Mouse (Mus musculus) embryonic facial prominence, embryonic 11.5 days (tissue): ENCODE data around the gene Tmem95. TPM values are rescaled to one million over a fixed set of nuclear protein-coding genes. Genes with fewer than 3 reads are reported as not detected.
"Not testable (repeated sequence)": the region's sequence is repeated elsewhere in the genome, so short reads cannot be mapped to it uniquely, and the experiment has no call there.

Experiments
- ATAC-seq: fragments of 200-750 bp; cut with Nextera tagmentation; replicated peaks from 2 replicates; pipeline ENCODE4 v1.8.0; 2017; ENCODE audit warnings: low read depth; ENCODE audit not compliant: insufficient number of reproducible peaks, low FRiP score, low TSS enrichment
- DNase-seq: peaks from one replicate; pipeline ENCODE4 v3.0.0-alpha.2; 2015; ENCODE audit warnings: low spot score
- H3K27ac ChIP-seq: fragments of 300-500 bp; sonication (generic); replicated peaks from 2 replicates; pipeline ENCODE4 v1.5.1; 2014; ENCODE audit warnings: mild to moderate bottlenecking, low read depth, low read length, control low read depth
- H3K27me3 ChIP-seq: fragments of 300-500 bp; sonication (generic); 2 replicates; pipeline ENCODE4 v1.6.1; 2014; ENCODE audit warnings: mild to moderate bottlenecking, low read length, moderate library complexity, mixed read lengths; ENCODE audit not compliant: control insufficient read depth, insufficient read depth
- H3K36me3 ChIP-seq: fragments of 300-500 bp; sonication (generic); replicated peaks from 2 replicates; pipeline ENCODE4 v1.6.1; 2014; ENCODE audit warnings: low read depth, mild to moderate bottlenecking, low read length, moderate library complexity, mixed read lengths; ENCODE audit not compliant: control insufficient read depth, insufficient read depth
- H3K4me1 ChIP-seq: fragments of 300-500 bp; sonication (generic); 2 replicates; pipeline ENCODE4 v1.6.1; 2014; ENCODE audit warnings: low read length, mixed read lengths; ENCODE audit not compliant: control insufficient read depth, insufficient read depth
- H3K4me2 ChIP-seq: fragments of 300-500 bp; sonication (generic); 2 replicates; pipeline ENCODE4 v1.6.1; 2014; ENCODE audit warnings: low read depth, mild to moderate bottlenecking, control low read depth, low read length, moderate library complexity
- H3K4me3 ChIP-seq: fragments of 300-500 bp; sonication (generic); 2 replicates; pipeline ENCODE4 v1.5.1; 2014; ENCODE audit warnings: low read depth, low read length, control low read depth
- H3K9ac ChIP-seq: fragments of 300-500 bp; sonication (generic); replicated peaks from 2 replicates; pipeline ENCODE4 v1.6.1; 2014; ENCODE audit warnings: mild to moderate bottlenecking, control low read depth, low read length
- H3K9me3 ChIP-seq: fragments of 300-500 bp; sonication (generic); replicated peaks from 2 replicates; pipeline ENCODE4 v1.6.1; 2016; ENCODE audit warnings: mild to moderate bottlenecking, low read length, inconsistent platforms, mixed read lengths; ENCODE audit not compliant: control insufficient read depth
- WGBS: fragments of 180-500 bp; shearing (Covaris S2); extraction: QIAGEN DNeasy Blood & Tissue Kit; methylation state at CpG from one replicate; pipeline ENCODE4 v1.1.7; 2014; 5-methylcytosine and 5-hydroxymethylcytosine counted together
- polyA plus RNA-seq: library from polyadenylated mRNA; unstranded; fragments of >200 nt; fragmentation: Nextera tagmentation; extraction: Ambion mirVana; gene quantifications from 2 replicates; pipeline ENCODE4 v1.2.1, GENCODE M21; 2014

The Tmem95 gene
- polyA plus RNA-seq, 1 experiment from 2014 or later, result not detected

GRCm38 (mm10) chr11:69876186-69876585 lies 1.6 kb downstream of the Tmem95 start:
- peaks cover 3% of the 10 kb centered on the region; the same call in 1 of the 2 replicates for H3K4me1 ChIP-seq
- H3K4me3 ChIP-seq, result no peak overlapping the region
- H3K9me3 ChIP-seq, result no peaks in the 10 kb centered on the region
- ATAC-seq, result no peak
- no peak overlapping the region; the same call in 1 of the 2 replicates for H3K27ac ChIP-seq
- no peak overlapping the region for H3K4me2 ChIP-seq
- no peak overlapping the region; the same call in 1 of the 2 replicates for H3K9ac ChIP-seq
- 55% methylated on average over 7 of the region's 7 CpGs for WGBS
- no peaks in the 10 kb centered on the region for H3K27me3 ChIP-seq
- H3K36me3 ChIP-seq, result no peaks in the 10 kb centered on the region
- no peak for DNase-seq

- no peaks in the 10 kb centered on the region for H3K9me3 ChIP-seq
- no peak overlapping the region for H3K9ac ChIP-seq
- H3K27me3 ChIP-seq, result no peaks in the 10 kb centered on the region
- DNase-seq, result no peak
- no peak overlapping the region for H3K27ac ChIP-seq
- H3K4me1 ChIP-seq, result peaks cover 3% of the 10 kb centered on the region; the same call in 1 of the 2 replicates
- 91% methylated on average over 4 of the region's 4 CpGs for WGBS
- H3K4me2 ChIP-seq, result no peak overlapping the region
- ATAC-seq, result no peak
- no peaks in the 10 kb centered on the region for H3K36me3 ChIP-seq
- no peak overlapping the region for H3K4me3 ChIP-seq
Observed at GRCm38 (mm10) chr11:69872451-69872850, 5.4 kb downstream of the Tmem95 start.

GRCm38 (mm10) chr11:69871822-69872221 lies 6.0 kb downstream of the Tmem95 start:
- Histone ChIP-seq H3K9ac (no peak overlapping the region), H3K4me3 (no peak overlapping the region), H3K36me3 (no peaks in the 10 kb centered on the region), H3K27me3 (no peaks in the 10 kb centered on the region), H3K4me2 (no peak overlapping the region), H3K9me3 (no peaks in the 10 kb centered on the region), H3K27ac (no peak overlapping the region), H3K4me1 (no peaks in the 10 kb centered on the region)
- 83% methylated on average over 7 of the region's 7 CpGs for whole genome bisulfite sequencing
- no peak for ATAC-seq
- DNase-seq, result no peak

GRCm38 (mm10) chr11:69870289-69871069 lies 7.3 kb downstream of the Tmem95 start:
- Histone ChIP-seq H3K9ac (no peak overlapping the region), H3K36me3 (no peaks in the 10 kb centered on the region), H3K27me3 (no peaks in the 10 kb centered on the region), H3K27ac (no peak overlapping the region), H3K4me1 (no peaks in the 10 kb centered on the region), H3K9me3 (no peaks in the 10 kb centered on the region), H3K4me3 (no peak overlapping the region), H3K4me2 (no peak overlapping the region)
- 82% methylated on average over 2 of the region's 2 CpGs for WGBS
- no peak for ATAC-seq
- DNase-seq, result no peak

- Histone ChIP-seq H3K9ac (no peak overlapping the region), H3K36me3 (no peaks in the 10 kb centered on the region), H3K4me3 (no peak overlapping the region), H3K27ac (no peak overlapping the region), H3K4me1 (no peaks in the 10 kb centered on the region), H3K4me2 (no peak overlapping the region), H3K27me3 (no peaks in the 10 kb centered on the region), H3K9me3 (no peaks in the 10 kb centered on the region)
- 71% methylated on average over 9 of the region's 9 CpGs for WGBS
- DNase-seq (no peak), ATAC-seq (no peak)
Observed at GRCm38 (mm10) chr11:69867335-69867734, 10.5 kb downstream of the Tmem95 start.

GRCm38 (mm10) chr11:69865561-69865960 lies 12.3 kb downstream of the Tmem95 start:
- WGBS, result 88% methylated on average over 9 of the region's 9 CpGs
- Histone ChIP-seq H3K4me3 (no peak overlapping the region), H3K36me3 (no peaks in the 10 kb centered on the region), H3K27me3 (no peaks in the 10 kb centered on the region), H3K9ac (no peak overlapping the region), H3K9me3 (no peaks in the 10 kb centered on the region), H3K27ac (no peak overlapping the region), H3K4me1 (no peaks in the 10 kb centered on the region), H3K4me2 (no peak overlapping the region)
- DNase-seq, result no peak
- ATAC-seq, result no peak

GRCm38 (mm10) chr11:69864138-69864860 lies 13.5 kb downstream of the Tmem95 start:
- ATAC-seq (no peak), DNase-seq (no peak)
- no peak overlapping the region for H3K27ac ChIP-seq
- H3K27me3 ChIP-seq, result no peaks in the 10 kb centered on the region; the same call in 1 of the 2 replicates
- no peaks in the 10 kb centered on the region for H3K4me1 ChIP-seq
- H3K36me3 ChIP-seq, result no peaks in the 10 kb centered on the region
- H3K4me3 ChIP-seq, result no peak overlapping the region
- WGBS, result 63% methylated on average over 8 of the region's 8 CpGs
- no peak overlapping the region for H3K9ac ChIP-seq
- H3K4me2 ChIP-seq, result no peak overlapping the region
- H3K9me3 ChIP-seq, result no peaks in the 10 kb centered on the region

GRCm38 (mm10) chr11:69863729-69864128 lies 14.1 kb downstream of the Tmem95 start:
- not testable (repeated sequence) for H3K27ac ChIP-seq, DNase-seq, H3K4me3 ChIP-seq, H3K27me3 ChIP-seq, ATAC-seq, H3K4me1 ChIP-seq, H3K36me3 ChIP-seq, H3K9me3 ChIP-seq, H3K4me2 ChIP-seq, H3K9ac ChIP-seq
- WGBS, result 81% methylated on average over 3 of the region's 3 CpGs
